Mouse (Mus musculus) urinary bladder, postnatal 10 days (tissue): ENCODE data around the gene Fam47e.
A peak's percentile ranks its signal among the peaks of the same experiment; 100 is the strongest.
"Not testable (repeated sequence)": the region's sequence is repeated elsewhere in the genome, so short reads cannot be mapped to it uniquely, and the experiment has no call there.

Experiments used
- DNase-seq: peaks from one replicate; pipeline ENCODE4 v3.0.0; 2022; ENCODE audit warnings: low spot score

Fam47e gene

GRCm38 (mm10) chr5:92554891-92555511 is at the start of gene Fam47e:
TSS of gene Fam47e (plus strand) at chr5:92555069.
- no peak for DNase-seq

GRCm38 (mm10) chr5:92505402-92505865 is 49.4 kb upstream of the Fam47e start:
- peak; percentile 83 for DNase-seq

- no peak for DNase-seq
Observed at GRCm38 (mm10) chr5:92506301-92506729, 48.6 kb upstream of the Fam47e start.

GRCm38 (mm10) chr5:92506733-92507132 is 48.1 kb upstream of the Fam47e start, which contains the start of gene Scarb2:
TSS of gene Scarb2 (minus strand) at chr5:92506833.
- DNase-seq, result no peak

GRCm38 (mm10) chr5:92508853-92509252 is 46.0 kb upstream of the Fam47e start:
- no peak for DNase-seq

GRCm38 (mm10) chr5:92511256-92511655 is 43.6 kb upstream of the Fam47e start:
- no peak for DNase-seq

- DNase-seq, result no peak
Observed at GRCm38 (mm10) chr5:92512066-92512465, 42.8 kb upstream of the Fam47e start.

- DNase-seq, result not testable (repeated sequence)
Observed at GRCm38 (mm10) chr5:92521131-92521530, 33.7 kb upstream of the Fam47e start.

- DNase-seq, result no peak
Observed at GRCm38 (mm10) chr5:92524821-92525258, 30.0 kb upstream of the Fam47e start.

- DNase-seq, result no peak
Observed at GRCm38 (mm10) chr5:92539698-92540097, 15.2 kb upstream of the Fam47e start.

GRCm38 (mm10) chr5:92552611-92553010 is 2.3 kb upstream of the Fam47e start:
- no peak for DNase-seq

- DNase-seq, result no peak
Observed at GRCm38 (mm10) chr5:92553939-92554338, 930 bp upstream of the Fam47e start.

GRCm38 (mm10) chr5:92554443-92554842 is 426 bp upstream of the Fam47e start:
- no peak for DNase-seq

GRCm38 (mm10) chr5:92555905-92556304 is 1.0 kb downstream of the Fam47e start:
- DNase-seq, result no peak

GRCm38 (mm10) chr5:92557508-92557907 is 2.6 kb downstream of the Fam47e start:
- DNase-seq, result no peak

- no peak for DNase-seq
Observed at GRCm38 (mm10) chr5:92560201-92560600, 5.3 kb downstream of the Fam47e start.

GRCm38 (mm10) chr5:92562002-92562401 is 7.1 kb downstream of the Fam47e start:
- no peak for DNase-seq

GRCm38 (mm10) chr5:92571232-92571631 is 16.4 kb downstream of the Fam47e start:
- no peak for DNase-seq

GRCm38 (mm10) chr5:92579559-92579958 is 24.7 kb downstream of the Fam47e start:
- no peak for DNase-seq

- DNase-seq, result no peak
Observed at GRCm38 (mm10) chr5:92585932-92586331, 31.1 kb downstream of the Fam47e start.

- DNase-seq, result no peak
Observed at GRCm38 (mm10) chr5:92595026-92595425, 40.2 kb downstream of the Fam47e start.

- DNase-seq, result no peak
Observed at GRCm38 (mm10) chr5:92596865-92597264, 42.0 kb downstream of the Fam47e start.

- no peak for DNase-seq
Observed at GRCm38 (mm10) chr5:92599030-92599429, 44.2 kb downstream of the Fam47e start.
